Mouse (Mus musculus) embryonic fibroblast, embryonic 13.5 days (primary cell): ENCODE results near the gene Tuba4a.

Source experiments
- CTCF ChIP-seq: IDR thresholded peaks from 2 replicates; pipeline ENCODE4 v1.5.1; 2011; ENCODE audit warnings: mild to moderate bottlenecking, control low read depth, low read length, moderate library complexity, borderline replicate concordance; ENCODE audit not compliant: insufficient read depth
- POLR2A ChIP-seq: IDR thresholded peaks from 2 replicates; pipeline ENCODE4 v1.6.1; 2011; ENCODE audit warnings: low read depth, mild to moderate bottlenecking, control low read depth, low read length, moderate library complexity

GRCm38 (mm10) chr1:75218227-75219001, 1.3 kb downstream of the Tuba4a start:
- TF ChIP-seq CTCF (no peak), POLR2A (no peak)
